Mouse (Mus musculus): ENCODE measurements at regions not wholly inside any gene's neighbourhood (a gene's known extent, or its start where the extent isn't known, plus 50 kb on each side); places are given as distances from the start of the nearest gene placed in this dataset.
"Not testable (repeated sequence)": the region's sequence is repeated elsewhere in the genome, so short reads cannot be mapped to it uniquely, and the experiment has no call there.

GRCm38 (mm10) chr1:88752332-88752731, 50.3 kb upstream of the Arl4c start:
- no peak for DNase-seq (ENCODE audit: low spot score)

GRCm38 (mm10) chr1:88756658-88757057, 54.6 kb upstream of the Arl4c start:
- peak; percentile 63 for DNase-seq (ENCODE audit: low spot score)

DNA sequence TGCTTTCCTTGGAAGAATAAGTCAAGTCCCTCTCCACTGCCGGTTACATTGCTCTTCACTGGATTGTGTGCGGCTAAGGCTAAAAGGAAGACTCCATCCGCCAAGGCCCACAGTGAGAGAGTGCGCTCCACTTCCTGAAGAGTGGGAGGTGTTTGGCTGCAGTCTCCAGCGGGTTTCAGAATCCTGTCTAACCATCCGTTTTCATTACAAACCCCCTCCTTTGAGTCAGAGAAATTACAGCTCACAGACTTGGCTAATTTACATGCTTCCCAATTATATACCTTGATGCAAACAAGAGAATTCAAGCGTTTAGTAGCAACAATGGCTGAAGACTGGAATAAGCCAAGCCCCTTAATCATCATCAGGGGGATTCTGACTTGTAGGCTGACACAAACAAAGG, 55.1 kb upstream of the Arl4c start:
- no peak for DNase-seq (ENCODE audit: low spot score)

DNA sequence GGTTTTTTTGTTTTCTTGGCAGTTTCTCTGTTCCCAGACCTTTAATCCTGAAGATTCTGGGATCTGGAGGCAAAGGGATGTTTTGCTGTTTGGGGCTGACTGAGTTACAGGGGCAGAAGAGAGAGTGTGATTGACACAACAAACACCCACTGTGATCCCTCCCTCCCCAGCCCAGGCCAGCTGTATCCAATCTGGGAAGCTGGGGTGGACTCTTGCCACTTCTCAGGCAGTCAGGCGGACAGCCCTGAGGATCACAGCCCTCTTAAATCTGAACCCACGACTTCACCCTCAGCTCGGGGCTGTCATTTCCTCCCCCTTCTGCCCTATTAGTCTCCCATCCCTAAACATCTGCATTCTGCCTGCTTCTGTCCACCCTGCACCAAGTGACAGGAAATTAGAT, 55.7 kb upstream of the Arl4c start:
- DNase-seq (ENCODE audit: low spot score): no peak

DNA sequence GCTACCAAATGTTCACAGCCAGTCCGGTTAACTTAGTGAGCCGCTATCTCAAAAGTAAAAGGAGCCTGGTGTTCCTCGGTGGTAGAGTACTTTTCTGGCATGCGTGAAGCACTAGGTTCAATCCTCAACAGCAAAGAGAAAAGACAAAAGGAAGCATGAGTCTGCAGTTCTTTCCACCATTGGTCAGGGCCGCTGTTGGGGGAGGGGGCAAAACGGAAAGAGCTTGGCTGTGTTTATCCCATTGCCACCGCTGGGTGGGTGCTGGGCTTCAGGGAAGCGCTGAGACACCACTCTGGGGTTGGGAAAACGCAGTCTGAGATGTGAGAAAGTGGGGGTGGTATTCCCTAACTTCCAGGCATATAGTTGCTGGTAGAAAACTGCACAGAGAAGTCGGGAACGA, 58.6 kb upstream of the Arl4c start:
- no peak for DNase-seq (ENCODE audit: low spot score)

GRCm38 (mm10) chr1:88761121-88761520, 59.1 kb upstream of the Arl4c start:
- no peak for DNase-seq (ENCODE audit: low spot score)

DNA sequence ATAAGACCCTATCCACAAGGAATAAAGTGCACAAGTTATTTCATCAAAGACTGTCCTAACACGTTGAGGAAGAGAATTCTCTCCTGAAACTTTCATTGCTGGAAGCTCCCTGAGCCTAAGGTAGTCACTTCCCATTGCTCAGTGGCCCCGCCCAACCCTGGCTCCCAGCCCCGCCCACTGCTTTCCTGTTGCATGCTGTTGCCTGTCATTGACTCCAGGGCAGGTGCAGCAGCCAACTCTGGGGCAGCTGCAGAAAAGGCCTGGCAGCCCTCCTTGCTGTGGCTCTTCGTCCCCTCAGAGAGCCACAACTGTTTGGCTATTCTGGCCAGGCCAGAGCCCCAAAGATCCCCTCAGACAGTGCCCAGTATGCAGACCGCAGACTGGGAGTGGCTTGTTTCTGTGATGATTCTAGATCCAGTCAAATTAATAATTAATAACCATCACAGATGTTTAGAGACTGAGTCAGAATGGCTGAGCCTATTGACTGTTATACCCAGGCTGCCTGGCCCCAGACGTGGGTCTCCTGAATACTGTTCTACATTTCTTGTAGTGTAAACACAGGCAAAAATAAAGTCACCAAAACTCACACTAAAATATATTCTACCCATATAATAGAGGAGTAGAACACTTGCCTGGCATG, 61.8 kb upstream of the Arl4c start:
- no peak for DNase-seq (ENCODE audit: low spot score)

GRCm38 (mm10) chr1:88764478-88764877, 62.5 kb upstream of the Arl4c start:
- no peak for DNase-seq (ENCODE audit: low spot score)

DNA sequence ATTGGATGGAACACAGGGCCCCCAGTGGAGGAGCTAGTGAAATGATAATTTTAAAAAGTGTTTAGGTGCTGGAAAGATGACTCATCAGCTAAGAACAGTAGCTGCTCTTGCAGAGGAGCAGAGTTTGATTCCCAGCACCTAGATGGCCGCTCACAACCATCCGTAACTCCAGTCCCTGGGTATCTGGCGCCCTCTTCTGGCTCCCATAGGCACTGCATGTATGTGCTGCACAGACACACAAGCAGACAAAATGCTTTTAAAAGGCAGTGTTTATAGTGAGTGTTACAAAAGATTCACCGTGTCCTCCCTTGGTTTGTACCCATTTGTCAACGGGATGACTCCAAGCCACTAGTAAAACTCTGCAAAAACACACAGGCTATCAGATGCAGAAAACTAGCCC, 75.0 kb upstream of the Arl4c start:
- no peak for DNase-seq (ENCODE audit: low spot score)

DNA sequence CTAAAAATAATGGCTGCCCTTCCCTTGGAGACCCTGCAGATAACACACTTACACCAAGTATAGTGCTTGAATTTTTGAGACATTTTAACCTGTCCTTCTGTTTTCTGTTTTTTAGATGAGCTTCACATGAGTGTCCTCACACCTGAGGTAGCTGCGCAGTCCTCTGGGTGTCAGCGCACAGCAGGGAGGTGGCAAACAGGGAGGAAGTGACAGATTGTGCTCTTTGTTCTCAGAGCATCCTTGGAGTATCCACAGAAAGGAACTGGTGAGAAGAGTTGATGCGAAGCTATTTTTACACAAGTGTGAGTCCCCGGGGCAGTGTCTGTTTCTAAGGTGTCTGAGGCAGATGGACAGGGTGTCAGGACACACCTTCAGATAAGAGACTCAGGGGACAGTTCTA, 78.2 kb upstream of the Arl4c start:
- no peak for DNase-seq (ENCODE audit: low spot score)

DNA sequence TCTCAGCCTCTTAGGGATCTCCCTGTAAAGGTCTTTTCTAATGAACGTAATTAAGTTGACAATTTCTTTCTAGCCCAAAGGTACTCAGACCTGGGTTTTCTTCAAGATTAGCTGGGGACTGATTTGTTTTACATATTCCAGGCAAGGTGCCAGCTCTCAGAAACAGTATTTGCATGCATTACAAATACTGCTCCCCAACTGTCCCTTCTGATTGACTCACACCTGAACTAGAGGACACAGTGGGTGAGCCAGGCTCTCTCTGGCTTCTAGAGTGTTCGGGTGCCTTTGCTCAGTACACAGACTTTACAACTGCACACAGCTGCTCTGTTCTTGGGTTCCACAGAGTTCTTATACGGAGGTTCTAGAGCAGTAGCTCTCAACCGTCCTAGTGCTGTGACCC, 81.1 kb upstream of the Arl4c start:
- DNase-seq (ENCODE audit: low spot score): no peak

DNA sequence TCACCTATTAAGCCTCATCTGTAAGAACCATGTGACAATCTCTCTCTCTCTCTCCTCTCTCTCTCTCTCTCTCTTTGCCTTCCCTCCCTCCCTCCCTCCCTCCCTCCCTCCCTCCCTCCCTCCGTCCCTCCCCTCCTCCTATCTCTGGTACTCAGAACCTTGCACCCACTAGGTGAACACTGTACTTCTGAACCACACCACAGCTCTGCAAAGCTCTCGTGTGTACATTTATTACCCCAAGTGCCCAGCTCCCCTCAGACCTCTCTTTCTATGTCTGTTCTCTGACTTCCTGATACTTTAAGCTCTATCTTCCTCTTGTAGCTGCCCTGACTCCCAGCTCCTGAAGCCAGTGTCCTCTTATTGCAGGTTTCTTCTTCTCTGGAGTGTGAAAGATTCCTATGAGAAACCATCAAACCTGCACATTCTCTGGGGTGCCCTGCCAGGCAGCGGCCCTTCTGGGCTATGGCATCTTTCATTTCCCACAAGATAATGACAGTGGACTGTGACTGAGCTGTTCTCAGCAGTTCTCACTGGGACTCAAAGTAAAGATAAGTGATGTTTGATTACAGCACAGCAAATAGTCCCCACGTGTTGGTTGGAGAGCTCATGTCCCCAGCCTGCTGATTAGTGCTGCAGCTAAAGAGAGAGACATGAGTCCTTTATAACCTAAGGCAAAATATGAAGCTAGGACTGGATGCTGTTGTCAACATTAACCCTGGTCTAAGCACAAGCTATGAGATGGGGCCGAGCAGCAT, 83.0 kb upstream of the Arl4c start:
- no peak for DNase-seq (ENCODE audit: low spot score)

DNA sequence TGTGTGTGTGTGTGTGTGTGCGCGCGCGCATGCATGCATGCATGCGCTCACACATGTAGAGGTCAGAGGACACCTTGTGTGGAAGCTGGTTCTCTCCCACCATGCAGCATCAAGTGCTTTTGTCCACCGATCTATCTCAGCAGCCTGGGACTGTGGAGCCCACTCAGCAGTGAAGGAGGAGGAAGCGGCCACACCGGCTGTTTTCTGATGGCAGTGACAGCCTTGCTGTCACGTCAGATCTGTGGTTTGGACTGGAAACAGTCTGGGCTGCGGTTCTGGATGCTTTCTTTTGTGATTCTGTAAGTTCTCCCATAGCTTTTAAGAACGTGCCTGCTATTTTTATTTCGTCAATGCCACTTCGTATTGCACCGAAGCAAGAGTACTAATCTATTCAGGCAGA, 84.0 kb upstream of the Arl4c start:
- DNase-seq (ENCODE audit: low spot score): no peak

GRCm38 (mm10) chr1:88790674-88791073, 88.7 kb upstream of the Arl4c start:
- DNase-seq (ENCODE audit: low spot score): no peak

GRCm38 (mm10) chr1:88794926-88795325, 92.9 kb upstream of the Arl4c start:
- DNase-seq (ENCODE audit: low spot score): no peak

GRCm38 (mm10) chr1:88798473-88798872, 96.5 kb upstream of the Arl4c start:
- no peak for DNase-seq (ENCODE audit: low spot score)

DNA sequence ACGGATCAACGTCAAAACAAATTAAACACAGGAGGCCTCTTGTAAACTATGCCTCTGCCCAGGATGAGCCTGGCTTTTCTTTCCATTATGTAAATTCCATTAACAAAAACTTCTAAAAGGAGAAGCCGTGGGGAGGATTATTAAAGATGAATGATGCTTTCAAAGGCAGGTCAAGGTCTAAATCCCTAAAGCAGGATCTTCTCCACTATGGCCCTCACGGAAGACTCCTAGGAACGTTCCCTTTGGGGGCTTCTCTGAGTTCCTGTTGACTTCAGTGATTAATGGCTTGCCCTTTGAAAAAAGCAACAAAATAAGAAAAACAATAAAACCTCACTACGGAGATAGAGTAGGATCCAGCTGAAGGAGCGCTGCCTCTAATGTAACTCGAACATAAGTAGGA, 96.9 kb upstream of the Arl4c start:
- no peak for DNase-seq (ENCODE audit: low spot score)

DNA sequence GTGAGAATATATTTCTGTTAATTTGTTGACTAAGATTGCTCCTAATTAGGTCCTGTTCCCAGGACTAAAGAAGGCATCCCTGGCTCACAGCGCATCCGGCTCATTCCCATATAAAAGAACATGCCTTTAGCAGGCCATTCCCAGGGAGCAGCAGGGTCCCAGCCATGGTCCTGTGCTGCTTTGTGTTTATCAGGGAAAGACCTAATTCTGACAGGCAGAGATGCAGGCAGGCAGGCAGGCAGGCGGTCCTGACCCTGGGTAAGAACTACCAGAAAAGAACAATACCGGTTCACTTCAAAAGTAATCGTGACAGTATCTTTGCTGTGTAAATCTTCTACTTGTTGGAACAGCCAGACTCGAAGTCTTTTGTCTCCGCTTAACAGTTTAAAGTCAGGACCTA, 97.3 kb upstream of the Arl4c start:
- DNase-seq (ENCODE audit: low spot score): no peak

DNA sequence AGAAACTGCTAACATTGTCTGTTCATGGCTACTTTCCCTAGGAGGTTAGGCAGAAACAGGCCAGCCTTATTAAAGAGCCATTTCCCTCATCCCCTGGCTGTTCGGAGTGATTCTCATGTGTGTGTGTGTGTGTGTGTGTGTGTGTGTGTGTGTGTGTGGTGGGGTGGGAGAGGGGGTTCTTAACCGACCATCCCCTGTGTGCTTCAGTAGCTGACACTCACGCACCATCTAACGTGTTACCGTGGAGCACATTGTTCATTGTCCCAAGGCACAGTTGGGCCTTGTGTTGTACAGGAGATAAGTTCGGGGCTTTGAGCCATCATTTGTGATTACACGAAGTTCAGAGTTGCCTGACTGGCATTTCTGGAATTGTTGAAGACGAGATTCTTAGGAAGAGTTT, 97.8 kb upstream of the Arl4c start:
- DNase-seq (ENCODE audit: low spot score): no peak

GRCm38 (mm10) chr1:88800411-88800810, 98.4 kb upstream of the Arl4c start:
- peak; percentile 28 for DNase-seq (ENCODE audit: low spot score)

DNA sequence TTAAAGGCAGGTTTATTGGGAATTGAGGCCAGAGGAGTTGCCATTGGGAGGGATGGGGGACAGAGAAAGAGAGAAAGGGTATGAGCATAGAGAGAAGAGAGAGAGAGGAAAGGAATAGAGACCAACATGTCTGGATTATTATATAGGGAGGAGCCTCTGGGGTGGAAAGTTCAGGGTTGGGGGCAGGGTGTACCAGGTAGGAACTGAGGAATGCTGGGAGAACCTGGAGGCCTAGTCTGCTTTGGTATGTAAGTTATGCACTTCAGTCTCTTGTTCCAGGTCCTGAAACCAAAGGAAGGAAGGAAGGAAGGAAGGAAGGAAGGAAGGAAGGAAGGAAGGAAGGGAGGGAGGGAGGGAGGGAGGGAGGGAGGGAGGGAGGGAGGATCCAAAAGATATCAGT, 99.1 kb upstream of the Arl4c start:
- not testable (repeated sequence) for DNase-seq (ENCODE audit: low spot score)

DNA sequence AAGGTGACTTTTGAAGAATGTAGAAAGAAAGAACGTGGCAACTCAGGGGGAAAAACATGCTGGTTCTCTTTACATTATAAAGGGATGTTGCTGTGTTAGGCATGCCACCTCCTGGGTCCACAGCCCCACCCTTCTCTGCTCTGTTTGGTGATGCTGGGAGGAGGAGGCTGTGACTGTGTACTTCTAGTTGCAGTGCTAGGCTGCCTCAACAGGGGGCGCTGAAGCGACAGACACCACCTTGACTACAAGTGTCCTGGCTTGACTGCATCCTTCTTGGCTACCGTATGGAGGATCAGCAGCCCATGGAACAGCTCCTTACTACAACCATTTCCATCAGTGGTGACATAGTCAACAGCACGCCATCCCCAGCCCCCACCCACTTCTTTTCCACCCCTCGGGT, 104.9 kb upstream of the Arl4c start:
- peak; percentile 59 for DNase-seq (ENCODE audit: low spot score)

DNA sequence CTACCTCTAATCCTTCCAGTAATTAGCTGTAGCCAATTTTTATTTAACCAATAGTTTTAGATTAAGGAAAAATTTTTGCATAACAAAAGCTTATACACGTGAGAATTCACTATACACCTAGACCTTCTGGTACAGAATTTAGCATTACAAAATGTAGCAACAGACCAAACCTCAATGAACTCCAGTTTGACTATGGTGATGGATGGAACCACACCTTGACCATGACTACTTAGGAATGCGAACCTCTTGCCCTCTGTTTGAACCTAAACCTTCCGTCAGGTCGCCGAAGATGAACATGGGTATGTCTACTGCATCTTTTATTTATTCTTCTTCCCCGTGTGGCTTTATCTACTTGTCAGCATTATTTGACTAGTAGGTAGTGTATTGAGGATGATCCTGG, 105.9 kb upstream of the Arl4c start:
- no peak for DNase-seq (ENCODE audit: low spot score)

DNA sequence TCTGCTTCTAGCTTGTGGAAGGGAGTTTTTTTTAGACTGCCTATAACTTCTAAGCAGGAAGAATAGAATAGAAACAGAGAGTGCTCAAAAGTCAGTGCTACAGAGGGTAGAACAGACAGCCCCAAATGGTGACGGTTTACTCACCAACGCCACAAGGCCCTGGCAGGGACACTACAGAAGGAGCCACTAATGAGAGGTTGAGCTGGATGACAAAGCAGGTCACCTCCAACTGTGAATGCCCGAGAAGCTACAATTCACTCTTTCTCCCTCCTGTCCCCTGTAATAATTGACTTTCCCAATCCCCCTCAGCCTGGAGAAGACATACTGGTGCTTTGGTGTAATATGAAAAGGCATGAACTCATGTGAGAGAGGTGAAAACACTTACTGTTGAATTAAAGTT, 106.5 kb upstream of the Arl4c start:
- no peak for DNase-seq (ENCODE audit: low spot score)

All from ovary, postnatal 36 days (tissue).